Mouse (Mus musculus) hindbrain, embryonic 13.5 days (tissue): ENCODE results near the gene Dlgap1. TPM values are rescaled to one million over a fixed set of nuclear protein-coding genes. Genes with fewer than 3 reads are reported as not detected.
"Not testable (repeated sequence)": the region's sequence is repeated elsewhere in the genome, so short reads cannot be mapped to it uniquely, and the experiment has no call there.

ENCODE experiments used
- ATAC-seq: fragments of 200-750 bp; cut with Nextera tagmentation; 2 replicates; pipeline ENCODE4 v1.8.0; 2017; ENCODE audit warnings: moderate TSS enrichment; ENCODE audit not compliant: low FRiP score
- H3K27ac ChIP-seq: fragments of 300-500 bp; sonication (generic); 2 replicates; pipeline ENCODE4 v1.5.1; 2015; ENCODE audit warnings: inconsistent platforms, mild to moderate bottlenecking, moderate library complexity
- H3K27me3 ChIP-seq: fragments of 300-500 bp; sonication (generic); 2 replicates; pipeline ENCODE4 v1.6.1; 2015; ENCODE audit warnings: mild to moderate bottlenecking, inconsistent platforms
- H3K36me3 ChIP-seq: fragments of 300-500 bp; sonication (generic); 2 replicates; pipeline ENCODE4 v1.6.1; 2015; ENCODE audit warnings: mild to moderate bottlenecking, inconsistent platforms
- H3K4me1 ChIP-seq: fragments of 300-500 bp; sonication (generic); replicated peaks from 2 replicates; pipeline ENCODE4 v1.6.1; 2015; ENCODE audit warnings: inconsistent platforms
- H3K4me2 ChIP-seq: fragments of 300-500 bp; sonication (generic); 2 replicates; pipeline ENCODE4 v1.6.1; 2015; ENCODE audit warnings: inconsistent platforms, mild to moderate bottlenecking, moderate library complexity
- H3K4me3 ChIP-seq: fragments of 300-500 bp; sonication (generic); 2 replicates; pipeline ENCODE4 v1.5.1; 2015; ENCODE audit warnings: mild to moderate bottlenecking, inconsistent platforms
- H3K9ac ChIP-seq: fragments of 300-500 bp; sonication (generic); 2 replicates; pipeline ENCODE4 v1.6.1; 2015; ENCODE audit warnings: mild to moderate bottlenecking, inconsistent platforms
- H3K9me3 ChIP-seq: fragments of 300-500 bp; sonication (generic); 2 replicates; pipeline ENCODE4 v1.6.1; 2016; ENCODE audit warnings: inconsistent platforms
- WGBS: fragments of 180-500 bp; shearing (Covaris S2); methylation state at CpG from one replicate; pipeline ENCODE4 v1.1.7; 2015; 5-methylcytosine and 5-hydroxymethylcytosine counted together
- polyA plus RNA-seq: library from polyadenylated mRNA; unstranded; fragments of >200 nt; fragmentation: Nextera tagmentation; extraction: Ambion mirVana; gene quantifications from 2 replicates; pipeline ENCODE4 v1.2.1, GENCODE M21; 2015

Dlgap1 gene
- polyA plus RNA-seq, 1 experiment from 2014 or later: 15.7 TPM

DNA sequence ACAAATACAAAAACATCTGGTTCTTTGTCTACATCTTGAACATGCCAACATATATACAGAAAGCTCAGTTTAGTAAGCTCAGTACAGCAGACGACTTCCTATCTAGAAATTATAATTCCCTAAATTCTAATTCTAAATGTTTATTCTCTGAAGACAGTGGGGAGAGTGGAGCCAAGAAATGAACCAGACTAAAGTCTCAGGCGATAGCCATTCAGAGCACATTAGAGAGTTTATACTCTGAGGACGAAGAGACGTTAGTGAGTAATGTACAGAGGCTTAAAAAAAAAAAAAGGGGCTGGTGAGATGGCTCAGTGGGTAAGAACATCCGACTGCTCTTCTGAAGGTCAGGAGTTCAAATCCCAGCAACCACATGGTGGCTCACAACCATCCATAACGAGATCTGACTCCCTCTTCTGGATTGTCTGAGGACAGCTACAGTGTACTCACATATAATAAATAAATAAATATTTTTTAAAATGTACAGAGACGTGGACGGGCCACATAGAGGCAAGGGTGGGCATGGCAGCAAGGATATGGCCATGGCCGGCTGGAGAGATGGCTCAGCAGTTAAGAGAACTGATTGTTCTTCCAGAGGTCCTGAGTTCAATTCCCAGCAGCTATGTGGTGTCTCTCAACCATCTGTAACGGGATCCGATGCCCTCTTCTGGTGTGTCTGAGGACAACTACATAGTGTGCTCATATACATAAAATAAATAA lies 858.7 kb downstream of the Dlgap1 start:
- not testable (repeated sequence) for H3K27ac ChIP-seq, H3K9ac ChIP-seq, ATAC-seq, H3K4me1 ChIP-seq, H3K36me3 ChIP-seq, H3K27me3 ChIP-seq, H3K9me3 ChIP-seq, H3K4me3 ChIP-seq, H3K4me2 ChIP-seq
- WGBS: 85% methylated on average over 11 of the region's 11 CpGs

DNA sequence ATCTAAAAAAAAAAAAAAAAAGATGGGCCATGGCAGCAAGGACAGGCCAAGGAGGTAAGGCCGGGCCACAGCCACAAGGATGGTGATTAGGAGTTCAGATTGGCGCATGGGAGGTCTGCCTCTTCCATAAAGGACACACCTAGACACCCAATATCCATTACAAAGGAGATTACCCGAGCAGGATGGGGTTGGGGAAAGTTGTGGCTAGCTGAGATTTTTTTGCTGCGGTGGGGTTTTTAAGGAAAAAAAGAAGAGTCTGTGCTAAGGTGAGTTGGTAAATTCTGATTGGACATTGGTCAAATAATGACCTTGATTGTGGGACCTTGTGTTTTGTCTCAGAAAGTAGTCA lies 859.3 kb downstream of the Dlgap1 start:
- H3K36me3 ChIP-seq: no peaks in the 10 kb centered on the region
- H3K4me3 ChIP-seq: no peak overlapping the region
- WGBS: 74% methylated on average over 4 of the region's 4 CpGs
- no peaks in the 10 kb centered on the region for H3K4me1 ChIP-seq
- no peak for ATAC-seq
- H3K9me3 ChIP-seq: no peaks in the 10 kb centered on the region
- H3K27me3 ChIP-seq: no peaks in the 10 kb centered on the region
- H3K4me2 ChIP-seq: no peak overlapping the region
- no peak overlapping the region for H3K9ac ChIP-seq
- H3K27ac ChIP-seq: no peak overlapping the region

DNA sequence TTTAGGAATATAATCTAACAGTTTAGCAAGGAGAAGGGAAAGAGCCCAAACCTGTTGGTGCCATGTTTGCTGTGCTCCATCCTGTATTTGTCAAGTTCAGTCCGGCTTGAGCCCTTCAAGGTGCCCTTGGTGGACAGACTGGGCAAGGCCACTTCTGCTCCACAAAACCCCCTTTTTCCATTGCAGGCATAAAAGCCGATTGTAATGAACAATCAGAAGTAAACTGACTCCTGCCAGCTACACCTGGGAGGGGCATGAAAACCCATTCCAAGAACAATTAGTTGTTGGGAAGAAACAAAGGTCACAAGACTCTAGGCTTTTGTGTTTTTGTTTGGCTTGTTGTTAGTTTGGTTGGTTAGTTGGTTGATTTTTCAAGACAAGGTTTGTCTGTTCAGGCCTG lies 859.7 kb downstream of the Dlgap1 start:
- WGBS: 91% methylated on average over 2 of the region's 2 CpGs
- ATAC-seq: no peak
- no peaks in the 10 kb centered on the region for H3K9me3 ChIP-seq

DNA sequence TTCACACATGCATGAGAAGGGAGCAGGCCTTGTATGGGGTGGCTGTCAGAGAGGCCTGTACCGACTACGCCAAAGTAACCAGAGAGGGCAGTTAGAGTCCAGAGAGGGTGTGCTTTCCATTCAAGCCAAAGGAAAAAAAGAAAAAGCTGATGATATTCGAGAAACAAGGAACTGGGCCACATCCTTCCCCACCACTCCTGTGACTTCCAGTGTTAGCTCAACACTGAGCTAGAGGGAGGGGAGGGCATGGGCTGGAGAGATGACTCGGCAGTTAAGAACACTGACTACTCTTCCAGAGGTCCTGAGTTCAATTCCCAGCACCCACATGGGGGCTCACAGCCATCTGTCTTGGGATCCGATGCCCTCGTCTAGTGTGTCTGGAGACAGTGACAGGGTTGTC lies 860.3 kb downstream of the Dlgap1 start:
- Histone ChIP-seq H3K9ac (no peak overlapping the region), H3K4me1 (peaks cover 1% of the 10 kb centered on the region; the same call in 1 of the 2 replicates), H3K27me3 (no peaks in the 10 kb centered on the region), H3K9me3 (no peaks in the 10 kb centered on the region), H3K4me3 (no peak overlapping the region), H3K4me2 (no peak overlapping the region), H3K36me3 (no peaks in the 10 kb centered on the region), H3K27ac (no peak overlapping the region)
- no peak for ATAC-seq
- WGBS: 71% methylated on average over 6 of the region's 6 CpGs

More for the DNA sequence above, 859.7 kb downstream of the Dlgap1 start:
- H3K4me2 ChIP-seq: no peak overlapping the region
- no peaks in the 10 kb centered on the region for H3K27me3 ChIP-seq
- no peak overlapping the region for H3K9ac ChIP-seq
- H3K36me3 ChIP-seq: no peaks in the 10 kb centered on the region
- H3K4me3 ChIP-seq: no peak overlapping the region
- H3K27ac ChIP-seq: no peak overlapping the region
- no peaks in the 10 kb centered on the region for H3K4me1 ChIP-seq

DNA sequence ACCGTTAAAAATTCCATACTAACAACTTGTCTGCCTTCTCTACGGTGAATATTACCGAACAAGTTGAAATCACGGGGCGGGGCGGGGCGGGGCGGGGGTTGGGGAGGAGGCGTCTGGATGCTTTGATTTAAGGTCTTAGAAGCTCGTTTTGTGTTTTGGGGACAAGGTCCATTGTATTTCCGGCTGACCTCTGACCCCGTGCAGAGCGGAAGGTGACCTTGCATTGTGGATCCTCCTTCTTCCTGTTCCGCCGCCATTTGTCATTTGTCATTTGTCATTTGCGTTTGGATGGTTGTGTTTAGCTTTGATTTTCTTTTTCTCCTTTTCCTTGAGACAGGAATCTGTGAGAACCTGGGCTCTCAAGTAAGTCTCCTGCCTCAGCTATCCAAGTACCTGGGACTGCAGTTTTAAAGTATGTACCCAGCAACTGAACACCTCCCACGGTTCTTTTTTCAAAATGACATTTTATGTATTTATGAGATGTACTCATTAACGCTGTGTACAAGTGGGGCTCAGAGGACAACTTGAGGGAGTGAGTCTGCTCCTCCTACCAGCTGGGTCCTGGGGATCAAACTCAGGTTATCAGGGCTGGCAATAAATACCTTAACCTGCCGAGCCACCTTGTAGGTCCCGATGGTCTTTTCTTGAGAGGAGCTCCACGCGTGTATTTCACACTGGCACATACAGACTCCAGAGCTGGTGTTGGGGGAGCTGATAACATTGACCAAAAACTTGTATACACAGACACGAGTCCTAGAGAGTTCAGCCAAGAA lies 861.3 kb downstream of the Dlgap1 start:
- H3K36me3 ChIP-seq: no peaks in the 10 kb centered on the region
- no peaks in the 10 kb centered on the region for H3K27me3 ChIP-seq
- H3K4me3 ChIP-seq: no peak overlapping the region
- no peak overlapping the region for H3K4me2 ChIP-seq
- H3K4me1 ChIP-seq: peaks cover 6% of the 10 kb centered on the region
- ATAC-seq: no peak
- H3K9ac ChIP-seq: no peak overlapping the region
- H3K9me3 ChIP-seq: no peaks in the 10 kb centered on the region
- 62% methylated on average over 23 of the region's 23 CpGs for whole genome bisulfite sequencing
- H3K27ac ChIP-seq: no peak overlapping the region

GRCm38 (mm10) chr17:70831591-70831990 lies 862.7 kb downstream of the Dlgap1 start:
- no peak overlapping the region for H3K27ac ChIP-seq
- peaks cover 10% of the 10 kb centered on the region for H3K4me1 ChIP-seq
- no peaks in the 10 kb centered on the region for H3K36me3 ChIP-seq
- H3K27me3 ChIP-seq: no peaks in the 10 kb centered on the region
- no peak overlapping the region for H3K4me2 ChIP-seq
- 69% methylated on average over 4 of the region's 4 CpGs for WGBS
- no peaks in the 10 kb centered on the region for H3K9me3 ChIP-seq
- no peak for ATAC-seq
- no peak overlapping the region for H3K4me3 ChIP-seq
- no peak overlapping the region for H3K9ac ChIP-seq

- H3K9me3 ChIP-seq: no peaks in the 10 kb centered on the region
- no peaks in the 10 kb centered on the region for H3K36me3 ChIP-seq
- no peak overlapping the region for H3K27ac ChIP-seq
- 94% methylated on average over 9 of the region's 9 CpGs for WGBS
- H3K4me2 ChIP-seq: no peak overlapping the region
- no peak for ATAC-seq
- no peaks in the 10 kb centered on the region for H3K27me3 ChIP-seq
- H3K4me1 ChIP-seq: peaks cover 10% of the 10 kb centered on the region
- no peak overlapping the region for H3K4me3 ChIP-seq
- no peak overlapping the region for H3K9ac ChIP-seq
These were observed 863.7 kb downstream of the Dlgap1 start for GRCm38 (mm10) chr17:70832544-70832943.

DNA sequence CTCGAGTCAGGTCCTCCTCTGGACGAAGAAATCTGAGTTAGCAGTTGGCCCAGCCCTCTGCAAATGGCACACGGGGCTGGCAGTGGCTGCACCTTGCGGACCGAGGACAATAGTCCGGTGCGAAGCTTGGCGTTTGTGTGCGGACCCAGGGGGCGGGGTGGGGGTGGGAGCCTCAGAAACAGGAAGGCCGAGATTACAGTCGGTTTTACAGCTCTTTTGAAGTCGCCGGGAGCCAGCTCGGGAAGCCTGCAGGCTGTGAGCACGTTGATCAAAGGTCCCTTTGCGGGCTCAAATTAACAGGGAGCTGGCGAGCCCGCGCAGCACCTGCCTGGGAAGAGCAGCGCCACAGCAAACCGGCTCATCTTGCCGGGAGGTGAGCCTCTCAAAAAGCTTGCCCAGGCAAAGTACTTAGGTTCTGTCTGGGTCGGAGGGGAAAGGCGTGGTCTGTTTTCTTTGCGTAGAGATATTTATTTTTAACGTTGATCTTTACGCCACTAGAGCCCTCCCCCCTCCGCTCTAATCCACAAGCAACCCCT lies 865.6 kb downstream of the Dlgap1 start:
- peak; percentile 52 for ATAC-seq
- H3K4me2 ChIP-seq: peak overlapping the region; percentile 89
- 1% methylated on average over 29 of the region's 29 CpGs for WGBS
- H3K36me3 ChIP-seq: no peaks in the 10 kb centered on the region
- H3K27me3 ChIP-seq: no peaks in the 10 kb centered on the region
- no peaks in the 10 kb centered on the region for H3K9me3 ChIP-seq
- H3K9ac ChIP-seq: peak overlapping the region; percentile 75
- peak overlapping the region; percentile 18; the same call in 1 of the 2 replicates for H3K27ac ChIP-seq
- H3K4me1 ChIP-seq: peaks cover 10% of the 10 kb centered on the region
- H3K4me3 ChIP-seq: peak overlapping the region; percentile 50

- H3K4me3 ChIP-seq: peak overlapping the region; percentile 50
- no peak overlapping the region for H3K27ac ChIP-seq
- peak overlapping the region; percentile 89 for H3K4me2 ChIP-seq
- no peaks in the 10 kb centered on the region for H3K36me3 ChIP-seq
- H3K27me3 ChIP-seq: no peaks in the 10 kb centered on the region
- no peaks in the 10 kb centered on the region for H3K9me3 ChIP-seq
- WGBS: 2% methylated on average over 10 of the region's 10 CpGs
- no peak for ATAC-seq
- peaks cover 10% of the 10 kb centered on the region for H3K4me1 ChIP-seq
- H3K9ac ChIP-seq: peak overlapping the region; percentile 75
These were observed 866.4 kb downstream of the Dlgap1 start for GRCm38 (mm10) chr17:70835071-70835790.

- Histone ChIP-seq H3K27me3 (no peaks in the 10 kb centered on the region), H3K9me3 (no peaks in the 10 kb centered on the region), H3K9ac (no peak overlapping the region), H3K36me3 (no peaks in the 10 kb centered on the region), H3K4me1 (peaks cover 10% of the 10 kb centered on the region), H3K4me3 (no peak overlapping the region), H3K27ac (no peak overlapping the region), H3K4me2 (no peak overlapping the region)
- no peak for ATAC-seq
- WGBS: 56% methylated on average over 7 of the region's 7 CpGs
These were observed 867.9 kb downstream of the Dlgap1 start for GRCm38 (mm10) chr17:70836820-70837219.

DNA sequence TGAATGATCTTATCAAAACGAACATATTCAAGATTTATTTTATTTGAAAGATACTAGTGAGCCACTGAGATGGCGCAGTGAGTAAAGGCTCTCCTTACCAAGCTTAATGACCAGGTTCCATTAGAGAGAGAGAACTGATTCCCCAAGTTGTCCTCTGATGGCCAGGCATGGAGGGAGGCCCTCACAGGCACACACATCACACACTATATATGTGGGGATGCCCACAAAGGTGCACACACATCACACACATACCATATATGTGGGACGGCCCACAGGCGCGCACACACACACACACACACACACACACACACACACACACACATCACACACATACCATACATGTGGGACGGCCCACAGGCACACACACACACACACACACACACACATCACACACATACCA lies 868.6 kb downstream of the Dlgap1 start:
- not testable (repeated sequence) for H3K27ac ChIP-seq, H3K4me3 ChIP-seq, H3K4me2 ChIP-seq, H3K27me3 ChIP-seq, H3K4me1 ChIP-seq, ATAC-seq, H3K36me3 ChIP-seq, H3K9ac ChIP-seq, H3K9me3 ChIP-seq
- 95% methylated on average over 5 of the region's 6 CpGs for WGBS

GRCm38 (mm10) chr17:70838031-70838430 lies 869.2 kb downstream of the Dlgap1 start:
- Histone ChIP-seq H3K9me3 (no peaks in the 10 kb centered on the region), H3K9ac (no peak overlapping the region), H3K27ac (no peak overlapping the region), H3K4me1 (peaks cover 10% of the 10 kb centered on the region), H3K4me2 (no peak overlapping the region), H3K36me3 (no peaks in the 10 kb centered on the region; the same call in 1 of the 2 replicates), H3K4me3 (no peak overlapping the region), H3K27me3 (no peaks in the 10 kb centered on the region)
- no peak for ATAC-seq
- 89% methylated on average over 7 of the region's 7 CpGs for WGBS
